In the genomic region with DNA sequence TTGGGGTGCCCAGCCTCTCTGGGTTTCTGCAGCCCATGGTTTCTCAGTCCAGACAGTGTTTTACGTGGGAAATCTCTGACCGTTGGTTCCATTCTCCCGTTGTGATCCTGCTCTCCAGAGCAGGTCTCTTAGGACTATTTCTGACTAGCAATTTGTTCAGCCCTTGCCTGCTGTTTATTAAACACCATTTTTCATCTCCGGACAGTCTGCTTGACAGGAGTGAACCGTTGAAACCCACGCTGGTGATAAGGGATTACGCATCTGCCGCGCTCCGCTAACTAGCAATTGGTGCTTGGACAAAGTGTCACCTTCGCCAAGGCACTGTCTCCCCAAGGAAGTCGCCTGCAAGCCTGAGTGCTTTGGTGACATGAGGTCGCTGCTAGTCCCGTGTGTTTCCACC, we compare ENCODE assay signal across 9 mouse cellular contexts. TPM values are rescaled to one million over a fixed set of nuclear protein-coding genes. Genes with fewer than 3 reads are reported as not detected.
DNase-seq lines count a peak whose midpoint lies in the region; ATAC-seq lines count a peak whose summit lies in the region.
"Had no signal": no experiment of that assay in that cellular context is flagged by ENCODE, and none has a peak within 500 bp of the region (broad histone marks: within the 10 kb centered on the region; RNA-seq: fewer than 3 reads in every experiment).

No protein-coding gene starts in this region.

- peaks cover 24% of the 10 kb centered on the region for H3K27me3 ChIP-seq in heart, embryonic 12.5 days (replicated peaks)
- 0 out of 2 replicates have a peak, but pooled peaks cover 5% of the 10 kb centered on the region for H3K27me3 ChIP-seq in hindbrain, embryonic 15.5 days

- ATAC-seq in heart, embryonic 12.5 days (ENCODE audit: insufficient number of reproducible peaks, low FRiP score): no peak
- no peak for ATAC-seq in hindbrain, embryonic 15.5 days (ENCODE audit: low FRiP score, low read depth)
- peak; percentile 41 for ATAC-seq in megakaryocyte progenitor cell, adult 5-6 weeks (replicated peaks; ENCODE audit: poor library complexity)

- no peak for DNase-seq in heart, postnatal 4 days
- DNase-seq in embryo, embryonic 9.5 days (ENCODE audit: extremely low spot score): peak; percentile 6
- DNase-seq in gastrocnemius, adult 8-10 months (ENCODE audit: low spot score in 2 of 2): no peak
- no peak for DNase-seq in layer of hippocampus, postnatal 10 days (ENCODE audit: low spot score in 2 of 2)
- DNase-seq in layer of hippocampus, adult 11-12 months (ENCODE audit: low spot score): no peak

- H3K4me3 ChIP-seq in heart, embryonic 12.5 days: peak overlapping the region; percentile 60
- peak overlapping the region; percentile 41 for H3K4me3 ChIP-seq in hindbrain, embryonic 15.5 days

- no peaks in the 10 kb centered on the region for H3K9me3 ChIP-seq in heart, embryonic 12.5 days (replicated peaks)
- no peaks in the 10 kb centered on the region for H3K9me3 ChIP-seq in hindbrain, embryonic 15.5 days

- H3K36me3 ChIP-seq in heart, embryonic 12.5 days: no peaks in the 10 kb centered on the region
- H3K36me3 ChIP-seq in hindbrain, embryonic 15.5 days: no peaks in the 10 kb centered on the region

- 4% methylated on average over 14 of the region's 14 CpGs for WGBS in heart, embryonic 12.5 days
- 3% methylated on average over 14 of the region's 14 CpGs for WGBS in hindbrain, embryonic 15.5 days

- H3K4me1 ChIP-seq in heart, embryonic 12.5 days (replicated peaks): peaks cover 6% of the 10 kb centered on the region; the same call in 1 of the 2 replicates
- peaks cover 18% of the 10 kb centered on the region for H3K4me1 ChIP-seq in hindbrain, embryonic 15.5 days (replicated peaks)

- H3K4me2 ChIP-seq in heart, embryonic 12.5 days: peak overlapping the region; percentile 95
- H3K4me2 ChIP-seq in hindbrain, embryonic 15.5 days: peak overlapping the region; percentile 79

- H3K9ac ChIP-seq in heart, embryonic 12.5 days: 0 out of 2 replicates have a peak overlapping the region, but pooled peaks have one; percentile 1
- H3K9ac ChIP-seq in hindbrain, embryonic 15.5 days: peak overlapping the region; percentile 30; the same call in 1 of the 2 replicates

- H3K27ac ChIP-seq in heart, embryonic 12.5 days (ENCODE audit: poor library complexity, severe bottlenecking): no peak overlapping the region
- no peak overlapping the region for H3K27ac ChIP-seq in hindbrain, embryonic 15.5 days (replicated peaks)

RNA-seq across cellular contexts. Expression of a gene that starts 0.8 kb away (rescaled TPM):
- polyA plus RNA-seq in heart, embryonic 12.5 days (2016; fragmentation: Nextera tagmentation; extraction: Ambion mirVana): 0.36 and 0.47 TPM in 2 replicates
- total RNA-seq in heart, postnatal 4 days (2021): 1 to 10 TPM; 1.8 to 2.1 TPM
- 0.78 and 0.90 TPM in 2 replicates for polyA plus RNA-seq in hindbrain, embryonic 15.5 days (2015; fragmentation: Nextera tagmentation; extraction: Ambion mirVana)
- total RNA-seq in megakaryocyte progenitor cell, adult 5-6 weeks (2015): not detected in 2 replicates
- total RNA-seq in megakaryocyte progenitor cell, adult 5-6 weeks (2017): not detected in 2 replicates
- under 1 TPM; 0.32 to 0.65 (median 0.46) TPM for total RNA-seq in gastrocnemius, adult 8-10 months (2022)
- total RNA-seq in layer of hippocampus, postnatal 10 days (2021): 1 to 10 TPM in 1 of 2 experiments, under 1 TPM in 1; 0.98 to 1.5 TPM

RNA-seq across cellular contexts. Expression of a gene that starts 40.2 kb away (rescaled TPM):
- polyA plus RNA-seq in heart, embryonic 12.5 days (2016; fragmentation: Nextera tagmentation; extraction: Ambion mirVana): not detected in 2 replicates
- total RNA-seq in heart, postnatal 4 days (2021): not detected
- polyA plus RNA-seq in hindbrain, embryonic 15.5 days (2015; fragmentation: Nextera tagmentation; extraction: Ambion mirVana): not detected in 2 replicates
- not detected in 2 replicates for total RNA-seq in megakaryocyte progenitor cell, adult 5-6 weeks (2015)
- not detected in 2 replicates for total RNA-seq in megakaryocyte progenitor cell, adult 5-6 weeks (2017)
- total RNA-seq in gastrocnemius, adult 8-10 months (2022): not detected
- total RNA-seq in layer of hippocampus, postnatal 10 days (2021): not detected
- polyA plus RNA-seq: spleen, adult 2 months had no signal

RNA-seq across cellular contexts. Expression of a gene that starts 40.3 kb away (rescaled TPM):
- polyA plus RNA-seq in heart, embryonic 12.5 days (2016; fragmentation: Nextera tagmentation; extraction: Ambion mirVana): 1.6 and 1.7 TPM in 2 replicates
- total RNA-seq in heart, postnatal 4 days (2021): under 1 TPM; 0.56 to 0.76 TPM
- polyA plus RNA-seq in hindbrain, embryonic 15.5 days (2015; fragmentation: Nextera tagmentation; extraction: Ambion mirVana): 0.82 and 0.98 TPM in 2 replicates
- 0.22 TPM in 1 of 2 replicates, not detected in the other for total RNA-seq in megakaryocyte progenitor cell, adult 5-6 weeks (2015)
- not detected in 2 replicates for total RNA-seq in megakaryocyte progenitor cell, adult 5-6 weeks (2017)
- total RNA-seq in gastrocnemius, adult 8-10 months (2022): not detected
- total RNA-seq in layer of hippocampus, postnatal 10 days (2021): under 1 TPM; 0.29 to 0.32 TPM
- polyA plus RNA-seq: spleen, adult 2 months had no signal
